Mouse (Mus musculus): ENCODE data around the gene Marcksl1.

The Marcksl1 gene

DNA sequence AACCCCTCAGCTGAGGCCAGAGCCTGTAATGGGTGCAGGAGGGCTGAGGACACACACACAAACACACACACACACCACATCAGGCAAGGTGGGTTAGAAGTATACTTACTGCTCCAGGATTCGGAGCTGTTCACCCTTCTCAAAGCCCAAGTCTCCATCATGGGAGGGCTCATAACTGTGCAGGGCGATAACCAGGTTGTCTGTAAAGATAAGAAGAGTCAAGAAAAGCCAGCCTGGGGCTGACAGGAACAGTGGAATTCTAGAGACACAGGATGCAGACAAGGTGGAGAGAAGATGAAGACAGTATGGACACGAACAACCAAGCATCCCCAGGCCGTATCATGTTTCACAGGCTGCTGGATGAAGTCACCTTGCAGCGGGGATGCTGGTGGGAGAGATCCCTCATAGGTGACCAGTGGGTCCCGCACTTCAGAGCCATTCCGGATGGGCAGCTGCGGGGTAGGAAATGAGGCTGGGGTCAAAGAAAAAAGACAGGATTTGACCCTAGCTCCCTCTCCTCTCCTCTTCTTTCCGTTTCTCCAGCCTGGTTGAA is 44.0 kb downstream of the Marcksl1 start:
- DNase-seq (ENCODE audit: low spot score), result no peak

GRCm38 (mm10) chr4:129558321-129558955 is 45.1 kb downstream of the Marcksl1 start:
- no peak for DNase-seq (ENCODE audit: low spot score)

DNA sequence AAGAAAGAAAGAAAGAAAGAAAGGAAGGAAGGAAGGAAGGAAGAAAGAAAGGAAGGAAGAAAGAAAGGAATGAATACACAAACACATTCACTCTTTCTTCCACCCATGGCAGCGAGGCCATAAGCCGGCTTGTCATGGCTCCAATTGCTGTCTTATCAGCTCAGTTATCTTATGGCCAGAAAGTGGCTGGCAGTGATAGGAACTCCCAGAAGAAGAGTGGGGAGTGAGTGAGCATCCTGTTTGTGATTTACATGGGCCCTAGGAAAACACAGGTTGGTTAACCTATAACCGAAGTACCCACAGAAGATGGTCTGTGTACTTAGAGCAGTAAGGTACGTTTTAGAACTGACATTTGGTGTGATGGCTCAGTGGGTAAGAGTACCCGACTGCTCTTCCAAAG is 47.8 kb downstream of the Marcksl1 start:
- no peak for DNase-seq (ENCODE audit: low spot score)

DNA sequence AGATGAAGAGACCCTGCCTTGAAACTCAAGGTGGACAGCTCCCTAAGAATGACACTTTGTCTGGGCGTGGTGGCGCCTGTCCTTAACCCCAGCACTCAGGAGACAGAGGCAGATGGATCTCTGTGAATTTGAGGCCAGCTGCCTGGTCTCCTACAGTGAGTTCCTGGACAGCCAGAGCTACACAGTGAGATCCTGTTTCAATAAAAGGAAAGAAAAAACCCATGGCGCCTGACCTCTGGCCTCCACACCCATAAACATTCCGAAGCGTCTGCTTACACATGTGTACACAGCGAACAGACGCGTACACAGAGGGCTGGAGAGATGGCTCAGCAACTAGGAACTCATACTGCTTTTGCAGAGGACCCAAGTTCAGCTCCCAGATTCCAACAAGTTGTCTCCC is 50.3 kb downstream of the Marcksl1 start:
- DNase-seq (ENCODE audit: low spot score), result no peak

- DNase-seq (ENCODE audit: low spot score), result no peak
Observed at GRCm38 (mm10) chr4:129565139-129565538, 51.8 kb downstream of the Marcksl1 start.

All from ovary, postnatal 36 days (tissue).